Mouse (Mus musculus) lung, postnatal 0 days (tissue): ENCODE data around the gene Gm20388. TPM values are rescaled to one million over a fixed set of nuclear protein-coding genes. Genes with fewer than 3 reads are reported as not detected.
A peak's percentile ranks its signal among the peaks of the same experiment; 100 is the strongest.

Experiments used
- ATAC-seq: fragments of 200-750 bp; cut with Nextera tagmentation; 2 replicates; pipeline ENCODE4 v1.8.0; 2017; ENCODE audit warnings: moderate library complexity
- DNase-seq: peaks from one replicate; pipeline ENCODE4 v3.0.0-alpha.2; 2016; ENCODE audit warnings: low spot score
- H3K27ac ChIP-seq: fragments of 300-500 bp; sonication (generic); 2 replicates; pipeline ENCODE4 v1.5.1; 2014; ENCODE audit warnings: antibody characterized with exemption, mild to moderate bottlenecking, low read length, mixed read lengths
- H3K27me3 ChIP-seq: fragments of 300-500 bp; sonication (generic); replicated peaks from 2 replicates; pipeline ENCODE4 v1.6.1; 2014; ENCODE audit warnings: low read length, mixed read lengths; ENCODE audit not compliant: insufficient read depth
- H3K36me3 ChIP-seq: fragments of 300-500 bp; sonication (generic); 2 replicates; pipeline ENCODE4 v1.6.1; 2014; ENCODE audit warnings: low read length, mixed read lengths; ENCODE audit not compliant: insufficient read depth
- H3K4me1 ChIP-seq: fragments of 300-500 bp; sonication (generic); 2 replicates; pipeline ENCODE4 v1.6.1; 2014; ENCODE audit warnings: antibody characterized with exemption, low read depth, low read length, mixed read lengths; ENCODE audit not compliant: insufficient read depth
- H3K4me2 ChIP-seq: fragments of 300-500 bp; sonication (generic); replicated peaks from 2 replicates; pipeline ENCODE4 v1.6.1; 2014; ENCODE audit warnings: low read depth, mild to moderate bottlenecking, low read length, moderate library complexity, mixed read lengths
- H3K4me3 ChIP-seq: fragments of 300-500 bp; sonication (generic); 2 replicates; pipeline ENCODE4 v1.5.1; 2014; ENCODE audit warnings: low read depth, low read length
- H3K9ac ChIP-seq: fragments of 300-500 bp; sonication (generic); replicated peaks from 2 replicates; pipeline ENCODE4 v1.6.1; 2014; ENCODE audit warnings: low read depth, mild to moderate bottlenecking
- H3K9me3 ChIP-seq: fragments of 300-500 bp; sonication (generic); 2 replicates; pipeline ENCODE4 v1.6.1; 2016; ENCODE audit warnings: low read length, mixed read lengths
- CTCF ChIP-seq: IDR thresholded peaks from 2 replicates; pipeline ENCODE4 v1.5.1; 2016; ENCODE audit warnings: antibody characterized with exemption, mild to moderate bottlenecking
- EP300 ChIP-seq: IDR thresholded peaks from 2 replicates; pipeline ENCODE4 v1.6.1; 2016; ENCODE audit warnings: antibody characterized with exemption, mild to moderate bottlenecking, control low read depth
- WGBS: fragments of 180-500 bp; shearing (Covaris S2); extraction: QIAGEN DNeasy Blood & Tissue Kit; methylation state at CpG from one replicate; pipeline ENCODE4 v1.1.7; 2014; 5-methylcytosine and 5-hydroxymethylcytosine counted together
- polyA plus RNA-seq: library from polyadenylated mRNA; unstranded; fragments of >200 nt; fragmentation: Nextera tagmentation; extraction: Ambion mirVana; gene quantifications from 2 replicates; pipeline ENCODE4 v1.2.1, GENCODE M21; 2015

The Gm20388 gene
- polyA plus RNA-seq, 1 experiment from 2014 or later: not detected

DNA sequence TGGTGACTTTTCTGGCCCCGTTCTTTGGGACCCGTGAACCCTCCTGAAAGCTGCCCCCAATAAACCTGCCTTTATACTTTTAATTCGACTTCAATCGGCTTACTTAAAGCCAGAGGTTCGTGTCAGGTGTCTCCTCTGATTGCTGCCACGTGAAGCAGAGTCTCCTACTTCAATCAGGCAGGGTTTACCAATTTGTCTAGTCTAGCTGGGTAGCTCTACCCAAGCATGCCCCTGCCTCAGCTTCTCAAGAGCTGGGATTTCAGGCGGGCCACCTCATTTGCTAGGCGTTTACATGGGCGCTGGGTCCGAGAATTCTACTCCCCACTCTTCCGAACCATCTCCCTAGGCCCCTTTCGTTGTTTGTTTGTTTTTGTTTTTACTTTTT, 1939.8 kb downstream of the Gm20388 start:
- Histone ChIP-seq H3K4me3 (no peak overlapping the region), H3K9ac (no peak overlapping the region), H3K36me3 (no peaks in the 10 kb centered on the region), H3K27ac (no peak overlapping the region), H3K27me3 (no peaks in the 10 kb centered on the region), H3K4me1 (peaks cover 5% of the 10 kb centered on the region; the same call in 1 of the 2 replicates), H3K4me2 (peak overlapping the region; percentile 46), H3K9me3 (no peaks in the 10 kb centered on the region)
- TF ChIP-seq EP300: no peak
- no peak for TF ChIP-seq CTCF
- DNase-seq: no peak
- no peak for ATAC-seq
- 41% methylated on average over 12 of the region's 12 CpGs for WGBS

DNA sequence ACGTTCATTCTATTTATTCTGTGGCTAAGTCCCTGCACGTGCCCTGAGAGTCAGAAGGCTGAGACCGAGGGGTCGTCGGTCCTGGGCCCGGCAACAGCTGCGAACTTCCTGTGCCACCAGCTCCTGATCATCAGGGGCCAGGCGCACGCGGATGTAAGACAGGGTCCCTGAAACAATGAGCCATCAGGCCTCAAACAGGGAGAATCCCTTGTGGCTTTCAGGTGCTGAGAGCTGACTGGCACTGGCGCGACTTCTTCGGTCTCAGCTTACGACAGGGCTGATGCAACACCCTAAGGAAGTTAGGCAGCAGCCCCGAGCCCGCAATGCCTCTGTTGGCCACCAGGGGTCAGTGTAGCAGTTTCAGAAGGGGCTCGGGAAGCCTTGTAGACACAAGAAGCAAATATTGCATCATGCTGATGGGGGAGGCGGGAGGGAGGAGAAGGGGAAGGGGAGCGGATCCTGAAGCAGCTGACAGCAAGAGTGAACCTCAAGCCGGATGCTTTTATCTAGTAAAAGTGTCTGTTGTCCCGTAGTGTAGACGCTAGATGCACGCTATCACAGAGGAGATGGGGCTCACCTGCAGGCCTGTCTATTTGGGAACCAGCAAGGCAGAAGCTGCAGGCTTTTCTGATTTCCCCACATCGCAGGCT, 1940.3 kb downstream of the Gm20388 start:
- no peaks in the 10 kb centered on the region for H3K9me3 ChIP-seq
- H3K4me3 ChIP-seq: no peak overlapping the region
- peaks cover 5% of the 10 kb centered on the region; the same call in 1 of the 2 replicates for H3K4me1 ChIP-seq
- ATAC-seq: peak; percentile 90
- no peaks in the 10 kb centered on the region for H3K36me3 ChIP-seq
- H3K27me3 ChIP-seq: no peaks in the 10 kb centered on the region
- no peak overlapping the region for H3K9ac ChIP-seq
- peak; percentile 96 for DNase-seq
- TF ChIP-seq CTCF: peak; percentile 100
- no peak for TF ChIP-seq EP300
- WGBS: 1% methylated on average over 24 of the region's 24 CpGs
- H3K4me2 ChIP-seq: peak overlapping the region; percentile 46
- no peak overlapping the region for H3K27ac ChIP-seq

- no peak overlapping the region for H3K4me2 ChIP-seq
Measured at GRCm38 (mm10) chr8:121851716-121852115, 1941.1 kb downstream of the Gm20388 start.

DNA sequence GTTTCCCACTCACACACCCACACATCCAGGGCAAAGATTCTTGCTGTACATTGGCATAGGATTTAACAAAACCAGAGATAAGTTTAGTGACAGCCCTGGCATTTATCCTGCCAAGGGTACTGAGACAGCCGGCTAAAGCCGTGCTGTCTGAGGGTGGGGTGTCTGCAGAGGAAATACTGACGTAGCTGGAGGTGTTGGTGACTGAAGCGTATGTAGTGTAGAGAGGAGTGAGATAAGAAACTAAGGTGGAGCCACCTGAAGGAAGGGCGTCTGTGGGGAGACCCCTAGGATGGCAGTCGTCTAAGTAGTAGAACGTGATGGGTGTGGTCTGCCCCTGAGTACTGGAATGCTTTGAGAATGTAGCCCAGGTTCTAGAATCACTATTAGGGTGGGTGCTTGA, 1941.8 kb downstream of the Gm20388 start:
- ATAC-seq (peak; percentile 30; the same call in 1 of the 2 replicates), DNase-seq (peak; percentile 39)
- no peak overlapping the region for H3K27ac ChIP-seq
- H3K9ac ChIP-seq: no peak overlapping the region
- no peak overlapping the region for H3K4me3 ChIP-seq
- H3K27me3 ChIP-seq: no peaks in the 10 kb centered on the region
- no peaks in the 10 kb centered on the region for H3K36me3 ChIP-seq
- peaks cover 5% of the 10 kb centered on the region; the same call in 1 of the 2 replicates for H3K4me1 ChIP-seq
- no peak overlapping the region for H3K4me2 ChIP-seq
- H3K9me3 ChIP-seq: no peaks in the 10 kb centered on the region
- TF ChIP-seq CTCF (no peak), EP300 (no peak)
- WGBS: 14% methylated on average over 7 of the region's 7 CpGs

More at GRCm38 (mm10) chr8:121851716-121852115, 1941.1 kb downstream of the Gm20388 start:
- WGBS: 37% methylated on average over 7 of the region's 7 CpGs
- no peak overlapping the region for H3K27ac ChIP-seq
- H3K27me3 ChIP-seq: no peaks in the 10 kb centered on the region
- H3K9ac ChIP-seq: no peak overlapping the region
- H3K36me3 ChIP-seq: no peaks in the 10 kb centered on the region
- TF ChIP-seq EP300 (no peak), CTCF (no peak)
- no peak for ATAC-seq
- DNase-seq: no peak
- H3K4me1 ChIP-seq: peaks cover 5% of the 10 kb centered on the region; the same call in 1 of the 2 replicates
- no peak overlapping the region for H3K4me3 ChIP-seq
- no peaks in the 10 kb centered on the region for H3K9me3 ChIP-seq

DNA sequence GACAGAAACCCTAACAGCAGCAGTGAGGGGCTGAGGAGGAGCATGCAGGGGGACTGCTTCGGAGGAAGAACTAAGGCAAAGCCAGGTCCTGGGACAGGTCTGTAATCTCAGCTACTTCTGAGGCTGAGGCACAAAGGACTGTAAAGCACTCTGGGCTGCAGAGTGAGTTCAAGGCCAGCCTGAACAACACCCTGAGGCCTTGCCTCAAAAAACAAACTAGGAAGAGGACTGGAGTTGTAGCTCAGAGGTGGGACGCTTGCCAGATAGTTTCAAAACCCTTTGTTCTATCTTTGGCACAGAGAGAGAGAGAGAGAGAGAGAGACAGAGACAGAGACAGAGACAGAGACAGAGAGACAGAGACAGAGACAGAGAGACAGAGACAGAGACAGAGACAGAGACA, 1942.9 kb downstream of the Gm20388 start:
- Histone ChIP-seq H3K4me3 (no peak overlapping the region), H3K27ac (no peak overlapping the region), H3K27me3 (no peaks in the 10 kb centered on the region), H3K9me3 (no peaks in the 10 kb centered on the region), H3K4me2 (no peak overlapping the region), H3K36me3 (no peaks in the 10 kb centered on the region), H3K9ac (no peak overlapping the region), H3K4me1 (peaks cover 5% of the 10 kb centered on the region; the same call in 1 of the 2 replicates)
- DNase-seq (no peak), ATAC-seq (no peak)
- TF ChIP-seq CTCF (no peak), EP300 (no peak)
- WGBS: 47% methylated on average over 2 of the region's 2 CpGs

DNA sequence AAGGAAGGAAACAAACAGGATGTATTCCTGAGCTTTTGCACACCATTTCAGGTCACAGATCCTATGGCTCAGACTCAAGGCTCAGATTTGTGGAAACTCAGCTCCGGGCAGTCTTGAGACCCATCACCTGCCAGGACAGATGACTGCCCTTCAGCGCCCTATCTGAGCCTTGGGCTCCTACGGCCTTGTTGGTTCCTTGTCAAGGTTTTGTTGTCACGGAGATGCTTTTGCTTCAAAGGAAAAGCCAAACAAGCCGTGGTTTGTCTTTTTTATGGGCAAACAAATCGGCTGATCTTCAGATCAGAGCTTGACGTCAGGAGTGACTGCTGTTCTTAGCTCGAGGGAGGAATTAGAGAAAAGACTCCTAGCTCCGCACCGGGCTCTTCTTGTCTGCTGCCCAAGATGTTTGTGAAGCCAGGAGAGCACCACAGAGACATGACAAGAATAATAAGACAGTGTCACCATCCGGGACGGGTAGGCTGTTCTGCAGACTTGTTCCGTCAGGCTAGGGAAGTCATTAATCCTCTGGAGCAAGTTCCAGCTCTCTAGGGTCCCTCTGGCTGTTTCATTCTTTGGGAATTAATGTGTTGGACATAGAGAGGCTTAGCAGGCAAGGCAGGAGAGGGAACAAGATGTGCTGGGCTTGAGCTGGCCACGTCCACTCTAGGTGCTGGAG, 1945.6 kb downstream of the Gm20388 start:
- TF ChIP-seq CTCF: no peak
- TF ChIP-seq EP300: no peak
- ATAC-seq: no peak
- no peak overlapping the region for H3K9ac ChIP-seq
- DNase-seq: no peak
- H3K4me2 ChIP-seq: no peak overlapping the region
- H3K4me1 ChIP-seq: no peaks in the 10 kb centered on the region; the same call in 1 of the 2 replicates
- H3K4me3 ChIP-seq: no peak overlapping the region
- H3K27ac ChIP-seq: no peak overlapping the region
- H3K36me3 ChIP-seq: no peaks in the 10 kb centered on the region
- WGBS: 70% methylated on average over 14 of the region's 14 CpGs
- H3K27me3 ChIP-seq: no peaks in the 10 kb centered on the region
- H3K9me3 ChIP-seq: no peaks in the 10 kb centered on the region
